Mouse (Mus musculus) thymus, postnatal 14 days (tissue): ENCODE measurements around the gene Ctu1.
"Not testable (repeated sequence)": the region's sequence is repeated elsewhere in the genome, so short reads cannot be mapped to it uniquely, and the experiment has no call there.

Source experiments
- DNase-seq: peaks from one replicate; pipeline ENCODE4 v3.0.0; 2021

Gene Ctu1

GRCm38 (mm10) chr7:43671809-43672580 lies at the start of gene Ctu1:
Ctu1 (plus strand) TSS chr7:43672016.
- peak; percentile 88 for DNase-seq

- DNase-seq = no peak
Observed at GRCm38 (mm10) chr7:43622927-43623326, 48.9 kb upstream of the Ctu1 start.

GRCm38 (mm10) chr7:43623819-43624218 lies 48.0 kb upstream of the Ctu1 start:
- DNase-seq = no peak

GRCm38 (mm10) chr7:43625065-43625464 lies 46.8 kb upstream of the Ctu1 start:
- DNase-seq = no peak

GRCm38 (mm10) chr7:43625794-43626422 lies 45.9 kb upstream of the Ctu1 start:
- DNase-seq = no peak

- DNase-seq = no peak
Observed at GRCm38 (mm10) chr7:43633940-43634339, 37.9 kb upstream of the Ctu1 start.

- no peak for DNase-seq
Observed at GRCm38 (mm10) chr7:43634500-43634899, 37.3 kb upstream of the Ctu1 start, which contains the start of gene Ceacam18. Ceacam18 (plus strand) TSS chr7:43634707.

- DNase-seq = no peak
Observed at GRCm38 (mm10) chr7:43636194-43636593, 35.6 kb upstream of the Ctu1 start.

- no peak for DNase-seq
Observed at GRCm38 (mm10) chr7:43637118-43637517, 34.7 kb upstream of the Ctu1 start.

GRCm38 (mm10) chr7:43642587-43642986 lies 29.2 kb upstream of the Ctu1 start:
- DNase-seq = no peak

- DNase-seq = no peak
Observed at GRCm38 (mm10) chr7:43643046-43643652, 28.7 kb upstream of the Ctu1 start.

- no peak for DNase-seq
Observed at GRCm38 (mm10) chr7:43652683-43653082, 19.1 kb upstream of the Ctu1 start.

GRCm38 (mm10) chr7:43654519-43654918 lies 17.3 kb upstream of the Ctu1 start:
- no peak for DNase-seq

- no peak for DNase-seq
Observed at GRCm38 (mm10) chr7:43656232-43656631, 15.6 kb upstream of the Ctu1 start.

- no peak for DNase-seq
Observed at GRCm38 (mm10) chr7:43660002-43660401, 11.8 kb upstream of the Ctu1 start, which contains the start of gene Siglece. Siglece (minus strand) TSS chr7:43660161.

- DNase-seq = no peak
Observed at GRCm38 (mm10) chr7:43662804-43663203, 9.0 kb upstream of the Ctu1 start.

GRCm38 (mm10) chr7:43667221-43667620 lies 4.6 kb upstream of the Ctu1 start:
- not testable (repeated sequence) for DNase-seq

GRCm38 (mm10) chr7:43668582-43668981 lies 3.2 kb upstream of the Ctu1 start:
- peak; percentile 59 for DNase-seq

- no peak for DNase-seq
Observed at GRCm38 (mm10) chr7:43671064-43671808, 580 bp upstream of the Ctu1 start.

- DNase-seq = no peak
Observed at GRCm38 (mm10) chr7:43672581-43673260, 905 bp downstream of the Ctu1 start.

- no peak for DNase-seq
Observed at GRCm38 (mm10) chr7:43675091-43675490, 3.3 kb downstream of the Ctu1 start.

- peak; percentile 38 for DNase-seq
Observed at GRCm38 (mm10) chr7:43678517-43678916, 6.7 kb downstream of the Ctu1 start.

- peak; percentile 54 for DNase-seq
Observed at GRCm38 (mm10) chr7:43680960-43681359, 9.1 kb downstream of the Ctu1 start.
